ENCODE assay signal across 8 mouse cellular contexts in the genomic region with DNA sequence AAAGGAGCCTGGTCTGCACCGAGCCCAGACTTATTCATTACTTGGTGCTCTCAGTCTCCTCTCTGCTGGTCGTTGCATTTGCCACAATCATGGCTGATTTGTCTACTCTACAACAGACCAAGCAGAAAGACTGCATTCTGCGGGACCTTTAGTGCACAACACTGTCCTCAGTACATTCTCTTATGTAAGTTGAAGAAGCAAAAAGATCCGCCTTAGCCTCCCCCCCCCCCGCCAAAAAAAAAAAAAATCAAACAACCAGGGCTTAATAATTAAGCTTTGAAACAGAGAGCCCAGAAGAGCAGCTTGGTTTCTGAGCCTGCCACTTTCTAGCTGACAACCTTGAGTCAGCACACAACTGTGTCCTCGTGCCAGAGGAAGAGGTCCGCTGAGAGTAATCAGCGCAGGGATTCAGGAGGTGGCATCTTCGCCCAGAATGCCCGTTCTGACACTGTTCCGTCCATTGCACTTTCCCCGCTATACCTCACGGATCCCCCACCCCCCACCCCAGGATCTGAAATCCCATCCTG. TPM values are rescaled to one million over a fixed set of nuclear protein-coding genes. Genes with fewer than 3 reads are reported as not detected.
DNase-seq lines count a peak whose midpoint lies in the region; ATAC-seq and TF ChIP-seq lines count a peak whose summit lies in the region.

No protein-coding gene starts in this region.

- H3K27ac ChIP-seq in heart, embryonic 10.5 days = peak overlapping the region; percentile 86
- 0 out of 2 replicates have a peak overlapping the region, but pooled peaks have one; percentile 69 for H3K27ac ChIP-seq in ES-E14 (ENCODE audit: insufficient read depth, low read depth, low read length, poor library complexity, severe bottlenecking)
- peak overlapping the region; percentile 71 for H3K27ac ChIP-seq in hindbrain, embryonic 13.5 days
- peak overlapping the region; percentile 55 for H3K27ac ChIP-seq in liver, embryonic 13.5 days

- no peaks in the 10 kb centered on the region for H3K27me3 ChIP-seq in heart, embryonic 10.5 days (ENCODE audit: insufficient read depth, poor library complexity, severe bottlenecking)
- no peaks in the 10 kb centered on the region for H3K27me3 ChIP-seq in hindbrain, embryonic 13.5 days
- no peaks in the 10 kb centered on the region for H3K27me3 ChIP-seq in liver, embryonic 13.5 days

- ATAC-seq in hindbrain, embryonic 13.5 days (ENCODE audit: low FRiP score) = no peak
- peak; percentile 6; the same call in 1 of the 2 replicates for ATAC-seq in liver, embryonic 13.5 days (ENCODE audit: low read depth)

- peak overlapping the region; percentile 96 for H3K4me3 ChIP-seq in heart, embryonic 10.5 days
- peak overlapping the region; percentile 92 to 100 for H3K4me3 ChIP-seq in ES-E14 (ENCODE audit: insufficient read depth in 1 of 2, low read depth in 1 of 2, low read length in 2 of 2, poor library complexity in 1 of 2, severe bottlenecking in 1 of 2)
- peak overlapping the region; percentile 80 for H3K4me3 ChIP-seq in hindbrain, embryonic 13.5 days
- H3K4me3 ChIP-seq in liver, embryonic 13.5 days (replicated peaks) = peak overlapping the region; percentile 86

- in situ Hi-C loops in ES-E14 (cut with MboI; ENCODE audit: low sequenced_read_pairs in 2 of 2, unreplicated experiment in 2 of 2) = no loop called here

- no peaks in the 10 kb centered on the region for H3K9me3 ChIP-seq in heart, embryonic 10.5 days
- H3K9me3 ChIP-seq in ES-E14 (ENCODE audit: control insufficient read depth, insufficient read depth, low read depth, low read length) = no peaks in the 10 kb centered on the region
- no peaks in the 10 kb centered on the region for H3K9me3 ChIP-seq in hindbrain, embryonic 13.5 days
- H3K9me3 ChIP-seq in liver, embryonic 13.5 days (replicated peaks) = no peaks in the 10 kb centered on the region

- WGBS in heart, embryonic 10.5 days = 8% methylated on average over 13 of the region's 13 CpGs
- 9% methylated on average over 13 of the region's 13 CpGs for WGBS in hindbrain, embryonic 13.5 days
- WGBS in liver, embryonic 13.5 days (ENCODE audit: insufficient replicate concordance) = 4% methylated on average over 13 of the region's 13 CpGs

- peak overlapping the region; percentile 78 for H3K4me2 ChIP-seq in hindbrain, embryonic 13.5 days
- peak overlapping the region; percentile 79 for H3K4me2 ChIP-seq in liver, embryonic 13.5 days

- peak overlapping the region; percentile 100 for H3K9ac ChIP-seq in ES-E14 (ENCODE audit: insufficient read depth, low read depth, low read length, poor library complexity, severe bottlenecking)
- H3K9ac ChIP-seq in hindbrain, embryonic 13.5 days = peak overlapping the region; percentile 88
- H3K9ac ChIP-seq in liver, embryonic 13.5 days = peak overlapping the region; percentile 83

- peaks cover 33% of the 10 kb centered on the region for H3K36me3 ChIP-seq in heart, embryonic 10.5 days
- peaks cover 25% of the 10 kb centered on the region for H3K36me3 ChIP-seq in ES-E14 (ENCODE audit: control insufficient read depth, insufficient read depth, low read length, poor library complexity, severe bottlenecking)
- peaks cover 32% of the 10 kb centered on the region for H3K36me3 ChIP-seq in hindbrain, embryonic 13.5 days
- peaks cover 31% of the 10 kb centered on the region for H3K36me3 ChIP-seq in liver, embryonic 13.5 days

- DNase-seq in heart, embryonic 10.5 days (ENCODE audit: low spot score) = no peak
- DNase-seq in heart, adult 9 months (ENCODE audit: low spot score in 2 of 2) = no peak
- no peak for DNase-seq in ES-E14 (ENCODE audit: low read depth, low spot score)
- no peak for DNase-seq in liver, embryonic 13.5 days
- no peak for DNase-seq in natural killer cell, adult 2 months (ENCODE audit: low spot score in 2 of 2)
- DNase-seq in layer of hippocampus, postnatal 25 days (ENCODE audit: extremely low spot score in 1 of 2, low spot score in 1 of 2) = no peak
- DNase-seq in T-cell, adult 2 months (ENCODE audit: low spot score) = no peak

- peaks cover 10% of the 10 kb centered on the region for H3K4me1 ChIP-seq in heart, embryonic 10.5 days
- H3K4me1 ChIP-seq in ES-E14 (ENCODE audit: control insufficient read depth in 2 of 2, insufficient read depth in 2 of 2, low read length in 2 of 2, poor library complexity in 1 of 2) = peaks cover 0 to 8% of the 10 kb centered on the region in 2 experiments; a peak in 2 of 4 replicates
- peaks cover 15% of the 10 kb centered on the region for H3K4me1 ChIP-seq in hindbrain, embryonic 13.5 days (replicated peaks)
- H3K4me1 ChIP-seq in liver, embryonic 13.5 days (replicated peaks) = peaks cover 19% of the 10 kb centered on the region

TF ChIP-seq in ES-E14, 5 proteins besides CTCF, POLR2A, EP300 and RAD21:
- TF ChIP-seq HCFC1 (IDR thresholded peaks at IDR 0.05; ENCODE audit: borderline replicate concordance, insufficient read depth, low read length) (no peak), MAFK (IDR thresholded peaks at IDR 0.05; ENCODE audit: insufficient read depth, low read depth, low read length) (no peak), CHD2 (IDR thresholded peaks at IDR 0.05; ENCODE audit: low read depth, low read length) (no peak), ZNF384 (IDR thresholded peaks at IDR 0.05; ENCODE audit: low read depth, low read length) (no peak), ZC3H11A (IDR thresholded peaks at IDR 0.05; ENCODE audit: borderline replicate concordance, low read depth, low read length) (no peak)

RNA-seq across cellular contexts. Expression of gene Polr3a, which starts 0.6 kb away (rescaled TPM):
- polyA plus RNA-seq in heart, embryonic 10.5 days (2016; fragmentation: Nextera tagmentation; extraction: Ambion mirVana) = 16.9 and 18.1 TPM in 2 replicates
- 55.7 and 67.8 TPM in 2 replicates for total RNA-seq in ES-E14 (2012; rRNA removed)
- 20.7 and 22.6 TPM in 2 replicates for polyA plus RNA-seq in hindbrain, embryonic 13.5 days (2015; fragmentation: Nextera tagmentation; extraction: Ambion mirVana)
- polyA plus RNA-seq in liver, embryonic 13.5 days (2015; fragmentation: Nextera tagmentation; extraction: Ambion mirVana) = 7.2 and 8.7 TPM in 2 replicates
- total RNA-seq in layer of hippocampus, postnatal 25 days (2021) = 10 to 100 TPM; 32.8 to 39.6 TPM

RNA-seq across cellular contexts. Expression of gene Rps24, which starts 0.6 kb away (rescaled TPM):
- 782 and 904 TPM in 2 replicates for polyA plus RNA-seq in heart, embryonic 10.5 days (2016; fragmentation: Nextera tagmentation; extraction: Ambion mirVana)
- total RNA-seq in ES-E14 (2012; rRNA removed) = 2,405 and 2,661 TPM in 2 replicates
- polyA plus RNA-seq in hindbrain, embryonic 13.5 days (2015; fragmentation: Nextera tagmentation; extraction: Ambion mirVana) = 660 and 675 TPM in 2 replicates
- 724 and 821 TPM in 2 replicates for polyA plus RNA-seq in liver, embryonic 13.5 days (2015; fragmentation: Nextera tagmentation; extraction: Ambion mirVana)
- total RNA-seq in layer of hippocampus, postnatal 25 days (2021) = 100 to 1,000 TPM; 675 to 721 TPM
